Mouse (Mus musculus) adrenal gland, postnatal 14 days (tissue): ENCODE data around the gene Ndst2. TPM values are rescaled to one million over a fixed set of nuclear protein-coding genes. Genes with fewer than 3 reads are reported as not detected.
A peak's percentile ranks its signal among the peaks of the same experiment; 100 is the strongest.

ENCODE experiments used
- DNase-seq: peaks from one replicate; pipeline ENCODE4 v3.0.0; 2021; ENCODE audit warnings: mixed read lengths
- long read RNA-seq, 2 experiments: library from polyadenylated mRNA; stranded (forward); transcript quantifications; one replicate each; pipeline ENCODE4 v2.0.0; 2021
- total RNA-seq: library from RNA; stranded (reverse); gene quantifications from 2 replicates; pipeline ENCODE4 v1.2.3, GENCODE M21; 2021

Gene Ndst2
- 27.6 and 31.4 TPM in 2 replicates for total RNA-seq
- long read RNA-seq, experiment 1, transcript Ndst2-202 (15 exons, 3,907 nt), result major isoform, 10 of 28 reads
- long read RNA-seq, experiment 1, partial matches to known transcripts, result 4 of 28 reads
- long read RNA-seq, experiment 1, other reads (novel, unspliced or antisense), result 10 of 28 reads
- long read RNA-seq, experiment 2, partial matches to known transcripts, result 2 of 11 reads
- long read RNA-seq, experiment 2, other reads (novel, unspliced or antisense), result 2 of 11 reads

GRCm38 (mm10) chr14:20733952-20734774, at the start of gene Ndst2:
Ndst2 (minus strand) TSS chr14:20734562.
- peak; percentile 94 for DNase-seq

- DNase-seq, result no peak
These were observed 49.2 kb upstream of the Ndst2 start for GRCm38 (mm10) chr14:20783526-20783925.

GRCm38 (mm10) chr14:20782860-20783259, 48.5 kb upstream of the Ndst2 start:
- DNase-seq, result no peak

GRCm38 (mm10) chr14:20780217-20780616, 45.9 kb upstream of the Ndst2 start:
- peak; percentile 50 for DNase-seq

GRCm38 (mm10) chr14:20778496-20778895, 44.1 kb upstream of the Ndst2 start:
- no peak for DNase-seq

- DNase-seq, result no peak
These were observed 41.3 kb upstream of the Ndst2 start for GRCm38 (mm10) chr14:20775661-20776060.

- no peak for DNase-seq
These were observed 39.0 kb upstream of the Ndst2 start for GRCm38 (mm10) chr14:20773410-20773809.

GRCm38 (mm10) chr14:20772808-20773207, 38.4 kb upstream of the Ndst2 start:
- DNase-seq, result no peak

- no peak for DNase-seq
These were observed 37.6 kb upstream of the Ndst2 start for GRCm38 (mm10) chr14:20771941-20772340.

- no peak for DNase-seq
These were observed 34.2 kb upstream of the Ndst2 start for GRCm38 (mm10) chr14:20768581-20768980.

GRCm38 (mm10) chr14:20767936-20768335, 33.6 kb upstream of the Ndst2 start:
- no peak for DNase-seq

- peak; percentile 94 for DNase-seq
These were observed 31.4 kb upstream of the Ndst2 start for GRCm38 (mm10) chr14:20765642-20766258.

GRCm38 (mm10) chr14:20764942-20765341, 30.6 kb upstream of the Ndst2 start:
- no peak for DNase-seq

GRCm38 (mm10) chr14:20758768-20759435, 24.5 kb upstream of the Ndst2 start:
- no peak for DNase-seq

- no peak for DNase-seq
These were observed 23.1 kb upstream of the Ndst2 start for GRCm38 (mm10) chr14:20757370-20757907.

GRCm38 (mm10) chr14:20753792-20754191, 19.4 kb upstream of the Ndst2 start:
- DNase-seq, result no peak

GRCm38 (mm10) chr14:20750503-20750902, 16.1 kb upstream of the Ndst2 start:
- no peak for DNase-seq

GRCm38 (mm10) chr14:20749494-20750051, 15.2 kb upstream of the Ndst2 start:
- DNase-seq, result no peak

- DNase-seq, result no peak
These were observed 14.0 kb upstream of the Ndst2 start for GRCm38 (mm10) chr14:20748388-20748787.

GRCm38 (mm10) chr14:20746935-20747334, 12.6 kb upstream of the Ndst2 start:
- no peak for DNase-seq

GRCm38 (mm10) chr14:20743614-20744013, 9.3 kb upstream of the Ndst2 start:
- DNase-seq, result no peak

- no peak for DNase-seq
These were observed 6.9 kb upstream of the Ndst2 start for GRCm38 (mm10) chr14:20741301-20741700.
